In genomic region chr1:30940571-30940970, GRCm38 (mm10) we compare ENCODE assay signal across 23 mouse cellular contexts. TPM values are rescaled to one million over a fixed set of nuclear protein-coding genes. Genes with fewer than 3 reads are reported as not detected.
A peak's percentile ranks its signal among the peaks of the same experiment; 100 is the strongest.
DNase-seq lines count a peak whose midpoint lies in the region; ATAC-seq and TF ChIP-seq lines count a peak whose summit lies in the region.
"Had no signal": no experiment of that assay in that cellular context is flagged by ENCODE, and none has a peak within 500 bp of the region (broad histone marks: within the 10 kb centered on the region; RNA-seq: fewer than 3 reads in every experiment).

No protein-coding gene starts in this region.

- H3K27me3 ChIP-seq in lung, postnatal 0 days (replicated peaks; ENCODE audit: insufficient read depth, low read length): no peaks in the 10 kb centered on the region
- H3K27me3 ChIP-seq: hindbrain, embryonic 13.5 days had no signal

- DNase-seq in adrenal gland, adult (ENCODE audit: inconsistent age in 2 of 2, low spot score in 1 of 2): peak; percentile 29 to 51
- no peak for DNase-seq in adrenal gland, postnatal 4 days (ENCODE audit: low spot score in 2 of 2)
- DNase-seq in lung, postnatal 0 days (ENCODE audit: low spot score): no peak
- DNase-seq in lung, postnatal 14 days: no peak
- no peak for DNase-seq in spleen, postnatal 14 days (ENCODE audit: low spot score in 2 of 2)
- no peak for DNase-seq in left cerebral cortex, adult 18-20 months (ENCODE audit: low spot score in 2 of 2)
- DNase-seq: adrenal gland, postnatal 36 days; cerebellum, adult 9-11 months; gastrocnemius, postnatal 14 days; kidney, adult 18-20 months; kidney, postnatal 25 days; lung, embryonic 14.5 days; right cerebral cortex, postnatal 14 days; thymus, postnatal 14 days had no signal

- H3K4me1 ChIP-seq in lung, postnatal 0 days (ENCODE audit: insufficient read depth, low read depth, low read length): no peaks in the 10 kb centered on the region
- no peaks in the 10 kb centered on the region for H3K4me1 ChIP-seq in brown adipose tissue, adult 24 weeks (ENCODE audit: control insufficient read depth, insufficient read depth, insufficient read length, low read length)

- no peak overlapping the region for H3K4me3 ChIP-seq in lung, postnatal 0 days (ENCODE audit: low read depth, low read length)
- H3K4me3 ChIP-seq in brown adipose tissue, adult 24 weeks (ENCODE audit: insufficient read depth, low read depth, low read length): no peak overlapping the region
- H3K4me3 ChIP-seq: hindbrain, embryonic 13.5 days had no signal

- no peak for TF ChIP-seq CTCF in lung, postnatal 0 days (IDR thresholded peaks at IDR 0.05)

- H3K36me3 ChIP-seq in lung, postnatal 0 days (ENCODE audit: insufficient read depth, low read length): peaks cover 17% of the 10 kb centered on the region

- 0 out of 2 replicates have a peak, but pooled peaks have one; percentile 11 for ATAC-seq in lung, postnatal 0 days
- 0 out of 2 replicates have a peak, but pooled peaks have one; percentile 23 for ATAC-seq in monocyte, adult 5-6 weeks (replicated peaks; ENCODE audit: insufficient number of reproducible peaks, low FRiP score, low TSS enrichment, poor library complexity, severe bottlenecking)

- no peak for TF ChIP-seq EP300 in lung, postnatal 0 days (IDR thresholded peaks at IDR 0.05)

- no peak overlapping the region for H3K27ac ChIP-seq in lung, postnatal 0 days (ENCODE audit: low read length)
- peak overlapping the region; percentile 52; the same call in 1 of the 2 replicates for H3K27ac ChIP-seq in brown adipose tissue, adult 24 weeks (replicated peaks; ENCODE audit: low read depth, low read length)
- H3K27ac ChIP-seq: hindbrain, embryonic 13.5 days had no signal

- H3K4me2 ChIP-seq in lung, postnatal 0 days (replicated peaks; ENCODE audit: low read depth, low read length): no peak overlapping the region
- H3K4me2 ChIP-seq: hindbrain, embryonic 13.5 days; lung, embryonic 14.5 days had no signal

- 84% methylated on average over 3 of the region's 3 CpGs for WGBS in lung, postnatal 0 days

- H3K9ac ChIP-seq in lung, postnatal 0 days (replicated peaks; ENCODE audit: low read depth): no peak overlapping the region
- H3K9ac ChIP-seq: hindbrain, embryonic 13.5 days; lung, embryonic 14.5 days had no signal

- no peaks in the 10 kb centered on the region for H3K9me3 ChIP-seq in lung, postnatal 0 days (ENCODE audit: low read length)
- H3K9me3 ChIP-seq: hindbrain, embryonic 13.5 days had no signal

RNA-seq across cellular contexts. Expression of gene AC153137.1, which starts 37.2 kb away (rescaled TPM):
- not detected for total RNA-seq in adrenal gland, postnatal 4 days (2021)
- polyA plus RNA-seq in lung, postnatal 0 days (2015; fragmentation: Nextera tagmentation; extraction: Ambion mirVana): 0.20 and 0.57 TPM in 2 replicates
- not detected in 2 replicates for polyA plus RNA-seq in brown adipose tissue, adult 24 weeks (2012; ENCODE audit: insufficient read depth, insufficient read length, missing spikeins)
- not detected in 3 replicates for total RNA-seq in monocyte, adult 5-6 weeks (2017)
- total RNA-seq in left cerebral cortex, adult 18-20 months (2021): not detected
- total RNA-seq: adrenal gland, postnatal 36 days; gastrocnemius, postnatal 14 days; left cerebral cortex, postnatal 36 days; liver, adult 2 months had no signal
- polyA plus RNA-seq: embryonic facial prominence, embryonic 14.5 days; heart, postnatal 0 days; hindbrain, embryonic 13.5 days; liver, adult 2 months; lung, embryonic 14.5 days; spleen, adult 2 months; stomach, embryonic 16.5 days had no signal

Comparison
In these comparisons a context has a peak if more than half of its experiments do, and no peak if none do; other contexts are left out.
1. DNase-seq: peak in adrenal gland, adult (2 of 2); none in adrenal gland, postnatal 4 days (0 of 2), lung, postnatal 0 days (single experiment), lung, postnatal 14 days (single experiment), spleen, postnatal 14 days (0 of 2) and left cerebral cortex, adult 18-20 months (0 of 2).